Mouse (Mus musculus) cerebellum, adult 2 months (tissue): Measurements from ENCODE around the gene Padi4. TPM values are rescaled to one million over a fixed set of nuclear protein-coding genes. Genes with fewer than 3 reads are reported as not detected.

Source experiments
- DNase-seq, 2 experiments: peaks; one replicate each; pipeline ENCODE4 v3.0.0; 2021
- H3K27ac ChIP-seq: fragments of 200-500 bp; 2 replicates; pipeline ENCODE4 v1.5.1; 2012; ENCODE audit warnings: low read length, control low read depth, inconsistent platforms; ENCODE audit not compliant: insufficient read depth
- H3K27me3 ChIP-seq: fragments of 200-500 bp; 2 replicates; pipeline ENCODE4 v1.6.1; 2012; ENCODE audit warnings: inconsistent platforms, mild to moderate bottlenecking, low read length, moderate library complexity; ENCODE audit not compliant: control insufficient read depth, insufficient read depth
- H3K4me1 ChIP-seq: fragments of 200-500 bp; 2 replicates; pipeline ENCODE4 v1.6.1; 2011; ENCODE audit warnings: low read length; ENCODE audit not compliant: control insufficient read depth, insufficient read depth
- H3K4me3 ChIP-seq: fragments of 200-500 bp; replicated peaks from 2 replicates; pipeline ENCODE3; 2011; ENCODE audit warnings: mild to moderate bottlenecking, low read depth, low read length, control low read depth; ENCODE audit not compliant: insufficient read depth
- CTCF ChIP-seq: fragments of 200-500 bp; IDR thresholded peaks from 2 replicates; pipeline ENCODE4 v1.5.1; 2011; ENCODE audit warnings: low read depth, mild to moderate bottlenecking, control low read depth, low read length, moderate library complexity, borderline replicate concordance; ENCODE audit not compliant: insufficient read depth
- POLR2A ChIP-seq: fragments of 200-500 bp; IDR thresholded peaks from 2 replicates; pipeline ENCODE4 v1.6.1; 2011; ENCODE audit warnings: low read length, control low read depth, borderline replicate concordance; ENCODE audit not compliant: insufficient read depth
- WGBS: fragments of 180-500 bp; shearing (Covaris S2); methylation state at CpG from one replicate; pipeline ENCODE4 v1.1.7; 2018; 5-methylcytosine and 5-hydroxymethylcytosine counted together
- polyA plus RNA-seq: library from polyadenylated mRNA; depleted of rRNA; stranded (reverse); fragments of >200 nt; gene quantifications from 2 replicates; pipeline ENCODE4 v1.2.3, GENCODE M21; 2012

The Padi4 gene
- polyA plus RNA-seq, 1 experiment, result 0.11 TPM

DNA sequence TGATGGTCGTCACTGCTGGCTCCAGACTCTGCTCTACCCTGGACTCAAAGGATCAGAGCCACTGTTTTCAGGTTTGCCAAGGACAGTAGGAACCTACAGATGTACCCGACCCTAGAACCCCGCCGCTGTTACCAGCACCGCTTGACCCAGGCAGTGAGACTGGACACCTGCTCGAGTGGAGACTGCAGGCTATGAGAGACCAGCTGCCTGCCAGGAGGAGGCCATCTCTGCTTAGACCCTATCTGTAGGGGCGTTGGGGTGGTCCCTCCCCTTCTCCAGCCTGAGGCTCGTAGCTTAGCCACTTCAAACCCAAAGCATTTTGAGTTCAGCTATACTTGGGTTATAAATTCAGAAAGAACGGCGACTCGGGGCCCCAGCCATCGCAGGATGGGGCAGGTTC is 47.1 kb downstream of the Padi4 start:
- no peak overlapping the region for H3K27ac ChIP-seq
- H3K27me3 ChIP-seq, result no peaks in the 10 kb centered on the region
- 0 out of 2 replicates have a peak, but pooled peaks cover 4% of the 10 kb centered on the region for H3K4me1 ChIP-seq
- no peak for DNase-seq
- TF ChIP-seq CTCF (no peak), POLR2A (no peak)
- WGBS, result 88% methylated on average over 12 of the region's 12 CpGs
- no peak overlapping the region for H3K4me3 ChIP-seq

DNA sequence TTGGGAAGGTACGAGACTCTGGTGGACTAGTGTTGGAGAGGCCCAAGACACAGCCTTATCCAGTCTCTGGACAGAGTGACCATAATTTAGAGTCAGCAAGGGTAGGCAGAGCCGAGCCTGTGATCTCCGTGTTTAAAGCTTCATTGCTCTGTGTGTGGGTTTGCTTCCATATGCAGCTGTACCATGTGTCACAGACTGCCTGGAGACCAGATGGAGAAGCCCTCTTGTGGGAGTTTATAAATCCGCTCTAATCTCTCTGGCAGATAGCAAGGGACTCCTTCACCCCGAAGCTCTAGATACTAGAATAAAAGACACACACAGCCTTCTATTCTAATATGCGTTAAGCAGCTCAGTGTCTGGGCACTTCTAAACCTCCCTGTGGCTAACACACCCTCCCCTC is 49.3 kb downstream of the Padi4 start:
- no peak overlapping the region for H3K4me3 ChIP-seq
- TF ChIP-seq POLR2A (no peak), CTCF (no peak)
- no peak overlapping the region for H3K27ac ChIP-seq
- H3K4me1 ChIP-seq, result 0 out of 2 replicates have a peak, but pooled peaks cover 4% of the 10 kb centered on the region
- WGBS, result 53% methylated on average over 6 of the region's 6 CpGs
- H3K27me3 ChIP-seq, result no peaks in the 10 kb centered on the region
- DNase-seq, result no peak

DNA sequence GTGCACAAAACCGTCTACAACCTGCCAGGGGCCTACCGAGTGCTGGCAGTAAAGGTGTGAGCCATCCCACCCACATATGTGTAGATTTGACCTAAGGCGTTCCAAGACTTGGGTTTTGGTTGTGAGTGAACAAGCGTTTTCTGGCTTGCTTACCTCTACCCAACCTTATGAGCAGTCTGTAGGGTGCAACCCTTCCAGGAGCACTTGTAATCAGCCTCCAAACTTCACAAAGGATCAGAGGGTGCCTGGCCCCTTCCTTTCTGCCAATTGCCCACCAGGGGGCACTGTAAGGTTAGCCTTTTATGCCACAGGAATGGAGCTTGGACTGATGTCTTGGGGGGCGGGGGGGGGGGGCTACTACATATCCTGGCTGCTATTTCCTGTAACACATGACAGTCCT is 50.2 kb downstream of the Padi4 start:
- H3K4me3 ChIP-seq, result no peak overlapping the region
- no peaks in the 10 kb centered on the region for H3K27me3 ChIP-seq
- H3K4me1 ChIP-seq, result 0 out of 2 replicates have a peak, but pooled peaks cover 4% of the 10 kb centered on the region
- TF ChIP-seq POLR2A (no peak), CTCF (peak; percentile 53; the same call in 1 of the 2 replicates)
- DNase-seq, result no peak
- no peak overlapping the region for H3K27ac ChIP-seq
- 33% methylated on average over 5 of the region's 5 CpGs for WGBS

DNA sequence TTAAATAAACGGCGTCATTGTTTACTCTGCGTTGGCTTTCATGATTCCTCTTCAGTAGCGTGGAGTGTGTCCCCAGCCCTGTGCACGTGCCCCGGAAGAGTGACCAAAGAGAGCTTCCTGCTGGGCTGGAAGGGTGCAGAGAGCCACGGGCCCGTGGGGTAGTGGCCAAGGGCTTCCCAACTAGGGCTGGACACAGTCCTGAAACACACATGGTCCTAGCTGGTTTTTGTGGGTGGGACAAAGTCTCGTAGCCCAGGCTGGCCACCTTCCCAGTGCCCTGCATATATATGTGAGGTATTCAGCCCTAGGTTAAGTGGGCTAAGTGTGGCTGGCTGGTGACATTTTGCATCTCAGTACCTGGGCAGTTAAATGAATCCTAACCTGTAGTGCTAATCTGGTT is 50.8 kb downstream of the Padi4 start:
- no peak for TF ChIP-seq CTCF
- no peak for TF ChIP-seq POLR2A
- WGBS, result 65% methylated on average over 9 of the region's 9 CpGs
- Histone ChIP-seq H3K27me3 (no peaks in the 10 kb centered on the region), H3K4me3 (no peak overlapping the region), H3K4me1 (0 out of 2 replicates have a peak, but pooled peaks cover 4% of the 10 kb centered on the region), H3K27ac (no peak overlapping the region)
- DNase-seq, result no peak

GRCm38 (mm10) chr4:140722710-140723109 is 51.3 kb downstream of the Padi4 start:
- H3K27ac ChIP-seq, result no peak overlapping the region
- WGBS, result 36% methylated on average over 9 of the region's 9 CpGs
- TF ChIP-seq POLR2A, result no peak
- no peak for TF ChIP-seq CTCF
- no peak overlapping the region for H3K4me3 ChIP-seq
- H3K4me1 ChIP-seq, result 0 out of 2 replicates have a peak, but pooled peaks cover 4% of the 10 kb centered on the region
- no peaks in the 10 kb centered on the region for H3K27me3 ChIP-seq
- no peak for DNase-seq

GRCm38 (mm10) chr4:140721968-140722490 is 52.0 kb downstream of the Padi4 start:
- Histone ChIP-seq H3K4me3 (no peak overlapping the region), H3K27ac (no peak overlapping the region), H3K27me3 (no peaks in the 10 kb centered on the region), H3K4me1 (0 out of 2 replicates have a peak, but pooled peaks cover 4% of the 10 kb centered on the region)
- 73% methylated on average over 20 of the region's 20 CpGs for WGBS
- TF ChIP-seq CTCF, result no peak
- no peak for TF ChIP-seq POLR2A
- DNase-seq, result no peak

DNA sequence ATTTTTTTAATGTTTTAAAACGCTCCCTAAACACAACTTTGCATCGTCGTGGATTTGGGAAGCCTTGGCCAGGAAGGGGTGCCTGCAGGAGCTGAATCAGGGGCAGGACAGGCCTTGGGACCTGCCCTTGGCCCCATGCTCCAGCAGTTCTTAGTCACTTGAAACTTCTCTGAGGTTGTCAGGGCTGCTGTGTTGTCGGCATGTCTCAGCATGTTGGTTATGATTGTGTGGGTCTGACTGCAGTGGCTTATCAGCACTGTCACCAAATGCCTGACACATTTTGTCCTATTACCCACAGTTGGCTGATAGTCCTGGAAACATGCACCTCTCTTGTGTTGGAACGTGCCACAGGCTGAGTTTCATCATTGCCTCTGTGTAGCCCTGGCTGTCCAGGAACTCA is 53.9 kb downstream of the Padi4 start:
- H3K27me3 ChIP-seq, result no peaks in the 10 kb centered on the region
- 87% methylated on average over 5 of the region's 5 CpGs for WGBS
- no peak for TF ChIP-seq POLR2A
- TF ChIP-seq CTCF, result no peak

GRCm38 (mm10) chr4:140718436-140718835 is 55.6 kb downstream of the Padi4 start:
- H3K4me3 ChIP-seq, result no peak overlapping the region
- 94% methylated on average over 9 of the region's 9 CpGs for WGBS
- no peak for DNase-seq
- peaks cover 12% of the 10 kb centered on the region; the same call in 1 of the 2 replicates for H3K4me1 ChIP-seq
- TF ChIP-seq POLR2A (no peak), CTCF (no peak)
- H3K27ac ChIP-seq, result no peak overlapping the region
- H3K27me3 ChIP-seq, result no peaks in the 10 kb centered on the region

More for the DNA sequence above, 53.9 kb downstream of the Padi4 start:
- Histone ChIP-seq H3K27ac (no peak overlapping the region), H3K4me1 (0 out of 2 replicates have a peak, but pooled peaks cover 4% of the 10 kb centered on the region), H3K4me3 (no peak overlapping the region)
- no peak for DNase-seq
